Mouse (Mus musculus): Measurements from ENCODE around the gene Ppm1e. TPM values are rescaled to one million over a fixed set of nuclear protein-coding genes. Genes with fewer than 3 reads are reported as not detected.

The Ppm1e gene
- 3.6 and 4.2 TPM in 2 replicates for polyA plus RNA-seq (2012; rRNA removed)

DNA sequence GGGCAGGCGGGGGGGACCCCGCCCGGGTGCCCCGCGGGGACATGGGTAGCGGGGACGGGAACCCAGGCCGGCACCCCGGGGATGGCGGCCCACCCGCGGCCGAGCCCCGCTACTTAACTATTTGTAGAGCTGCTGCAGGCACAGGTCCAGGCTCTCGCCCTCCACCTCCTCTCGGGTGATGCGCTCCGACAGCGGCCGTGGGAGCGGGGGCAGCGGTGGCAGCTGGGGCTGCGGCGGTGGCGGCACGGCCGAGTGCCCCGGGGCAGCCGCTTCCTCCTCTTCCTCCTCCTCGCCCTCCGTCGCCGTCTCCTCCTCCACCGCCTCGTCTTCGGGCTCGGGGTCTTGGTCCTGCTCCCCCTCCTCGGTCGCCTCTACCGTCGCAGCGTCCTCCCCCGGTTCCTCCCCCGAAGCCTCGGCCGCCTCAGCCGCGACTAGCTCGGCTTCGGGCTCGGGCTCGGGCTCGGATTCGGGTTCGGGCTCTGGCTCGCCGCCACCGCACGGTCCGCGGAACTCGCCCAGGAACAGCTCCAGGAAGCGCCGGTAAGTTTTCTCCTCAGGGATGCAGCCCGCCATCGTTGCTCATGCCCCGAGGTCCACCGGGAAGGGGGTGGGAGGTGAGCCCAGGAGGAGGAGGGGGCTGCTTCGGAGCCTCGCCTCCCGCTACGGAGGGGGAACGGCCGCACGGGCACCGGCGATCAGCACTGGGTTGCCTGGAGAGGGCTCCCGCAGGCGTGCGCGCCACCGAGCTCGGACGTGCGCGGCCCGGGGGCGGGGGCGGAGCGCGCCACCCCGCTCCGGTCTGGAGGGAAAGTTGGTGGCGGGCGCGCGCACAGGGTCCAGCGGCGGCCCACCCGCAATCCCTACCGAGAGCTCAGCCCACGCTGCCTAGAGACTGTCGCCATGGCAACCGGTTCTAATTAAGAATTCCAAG is at the start of gene Ppm1e:
Ppm1e (minus strand) TSS at position 693 of the 931 bp plus-strand sequence.
- Histone ChIP-seq H3K4me3 (ENCODE audit: control insufficient read depth, insufficient read depth, low read length) (peak within 1 kb of the TSS; percentile 95), H3K4me1 (replicated peaks; ENCODE audit: control insufficient read depth, insufficient read depth, low read length) (peaks cover 5% of the 10 kb centered on the region), H3K36me3 (ENCODE audit: control insufficient read depth, insufficient read depth, low read length) (no peaks in the 10 kb centered on the region), H3K27ac (ENCODE audit: control insufficient read depth, insufficient read depth, low read length) (no peak within 1 kb of the TSS), H3K27me3 (ENCODE audit: control insufficient read depth, insufficient read depth, low read length) (no peaks in the 10 kb centered on the region)
- peak; percentile 84 for DNase-seq
- under 1% methylated on average over 100 of the region's 104 CpGs for WGBS
- no peak for TF ChIP-seq POLR2A (IDR thresholded peaks at IDR 0.05; ENCODE audit: control insufficient read depth, extremely low read depth, insufficient read depth, low read length, poor library complexity)

DNA sequence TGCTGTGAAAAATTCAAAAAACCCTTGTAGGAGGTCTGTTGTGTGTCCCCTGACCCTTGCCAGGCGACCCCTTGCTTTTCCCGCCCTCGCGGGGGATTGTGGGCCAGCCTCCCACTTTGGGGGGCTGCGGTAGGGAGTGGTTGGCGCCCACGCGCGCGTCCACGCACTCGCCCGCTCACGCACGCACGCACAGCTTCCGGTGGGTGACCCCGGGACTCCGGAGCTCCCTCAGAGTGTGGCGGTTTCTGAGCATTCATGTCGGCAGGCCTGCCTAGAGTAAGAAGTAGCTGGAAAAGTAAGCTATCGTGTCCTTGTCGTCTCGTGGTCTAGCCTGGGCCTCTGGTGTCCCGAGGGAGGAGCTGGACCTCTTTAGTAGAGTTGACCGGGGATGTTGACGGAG is 46.1 kb upstream of the Ppm1e start, which contains the start of the genes Rad51c and Tex14:
Rad51c (minus strand) TSS at position 79 of the 400 bp plus-strand sequence.
Tex14 (plus strand) TSS at position 190 of the 400 bp plus-strand sequence.
- peak within 1 kb of the TSS; percentile 61 for H3K27ac ChIP-seq (ENCODE audit: control insufficient read depth, insufficient read depth, low read length)
- WGBS, result 92% methylated on average over 27 of the region's 27 CpGs
- H3K4me1 ChIP-seq (replicated peaks; ENCODE audit: control insufficient read depth, insufficient read depth, low read length), result peaks cover 5% of the 10 kb centered on the region
- H3K4me3 ChIP-seq (ENCODE audit: control insufficient read depth, insufficient read depth, low read length), result peak within 1 kb of the TSS; percentile 54
- no peaks in the 10 kb centered on the region for H3K36me3 ChIP-seq (ENCODE audit: control insufficient read depth, insufficient read depth, low read length)
- TF ChIP-seq POLR2A (IDR thresholded peaks at IDR 0.05; ENCODE audit: control insufficient read depth, extremely low read depth, insufficient read depth, low read length, poor library complexity) (no peak), CTCF (IDR thresholded peaks at IDR 0.05; ENCODE audit: borderline replicate concordance, control insufficient read depth, extremely low read depth, insufficient read depth, low read length, poor library complexity) (no peak)
- no peaks in the 10 kb centered on the region for H3K27me3 ChIP-seq (ENCODE audit: control insufficient read depth, insufficient read depth, low read length)
- peak; percentile 31 for DNase-seq

DNA sequence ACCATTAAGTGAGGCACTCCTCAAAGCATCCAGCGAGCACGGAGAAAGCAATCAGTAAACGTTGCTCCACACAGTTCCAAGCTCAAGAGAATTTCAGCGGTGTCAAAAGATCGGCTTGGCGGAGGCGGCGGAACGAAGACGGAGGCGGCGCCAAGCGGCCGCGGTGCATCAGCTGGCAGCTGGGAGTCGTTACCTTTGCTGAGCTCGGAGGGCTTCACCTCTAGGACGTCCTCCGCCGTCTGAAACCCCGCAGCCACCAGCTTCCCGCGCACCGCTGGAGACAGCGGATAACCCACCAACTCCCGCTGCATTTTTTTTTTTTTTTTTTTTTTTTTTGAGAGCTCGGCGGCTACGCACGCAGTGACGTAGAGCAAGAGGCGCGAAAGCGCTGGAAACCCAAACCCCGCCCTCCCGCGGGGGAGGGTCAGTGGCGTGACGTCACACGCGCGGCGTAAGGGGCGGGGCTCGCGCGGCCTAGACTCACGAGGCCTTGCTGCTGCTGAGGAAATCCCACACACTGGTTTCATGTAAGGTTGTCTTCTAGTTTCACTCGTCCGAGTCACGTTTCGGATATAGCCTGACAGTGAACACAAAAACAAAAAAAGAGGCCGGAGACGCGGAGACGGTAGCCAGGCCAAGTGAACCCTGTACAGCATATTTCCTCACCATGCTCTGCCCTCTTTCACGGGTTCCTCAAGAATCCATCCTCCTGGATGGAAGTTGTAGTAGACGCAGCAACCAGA is 45.5 kb upstream of the Ppm1e start:
- Histone ChIP-seq H3K27ac (ENCODE audit: control insufficient read depth, insufficient read depth, low read length) (peak overlapping the region; percentile 61), H3K4me1 (replicated peaks; ENCODE audit: control insufficient read depth, insufficient read depth, low read length) (peaks cover 5% of the 10 kb centered on the region), H3K36me3 (ENCODE audit: control insufficient read depth, insufficient read depth, low read length) (no peaks in the 10 kb centered on the region), H3K27me3 (ENCODE audit: control insufficient read depth, insufficient read depth, low read length) (no peaks in the 10 kb centered on the region), H3K4me3 (ENCODE audit: control insufficient read depth, insufficient read depth, low read length) (peak overlapping the region; percentile 54)
- TF ChIP-seq POLR2A (IDR thresholded peaks at IDR 0.05; ENCODE audit: control insufficient read depth, extremely low read depth, insufficient read depth, low read length, poor library complexity), result peak; percentile 51
- no peak for TF ChIP-seq CTCF (IDR thresholded peaks at IDR 0.05; ENCODE audit: borderline replicate concordance, control insufficient read depth, extremely low read depth, insufficient read depth, low read length, poor library complexity)
- peak; percentile 99 for DNase-seq
- WGBS, result 3% methylated on average over 58 of the region's 58 CpGs

GRCm38 (mm10) chr11:87398402-87398801 is 39.6 kb upstream of the Ppm1e start:
- 100% methylated on average over 2 of the region's 2 CpGs for WGBS
- no peak for DNase-seq
- no peaks in the 10 kb centered on the region for H3K4me1 ChIP-seq (replicated peaks; ENCODE audit: control insufficient read depth, insufficient read depth, low read length)

GRCm38 (mm10) chr11:87393855-87394254 is 35.0 kb upstream of the Ppm1e start:
- no peak overlapping the region for H3K4me3 ChIP-seq (ENCODE audit: control insufficient read depth, insufficient read depth, low read length)
- WGBS, result 64% methylated on average over 1 of the region's 1 CpGs
- no peak overlapping the region for H3K27ac ChIP-seq (ENCODE audit: control insufficient read depth, insufficient read depth, low read length)
- DNase-seq, result peak; percentile 37
- no peaks in the 10 kb centered on the region for H3K4me1 ChIP-seq (replicated peaks; ENCODE audit: control insufficient read depth, insufficient read depth, low read length)
- no peaks in the 10 kb centered on the region for H3K27me3 ChIP-seq (ENCODE audit: control insufficient read depth, insufficient read depth, low read length)
- TF ChIP-seq CTCF (IDR thresholded peaks at IDR 0.05; ENCODE audit: borderline replicate concordance, control insufficient read depth, extremely low read depth, insufficient read depth, low read length, poor library complexity), result no peak
- TF ChIP-seq POLR2A (IDR thresholded peaks at IDR 0.05; ENCODE audit: control insufficient read depth, extremely low read depth, insufficient read depth, low read length, poor library complexity), result no peak
- H3K36me3 ChIP-seq (ENCODE audit: control insufficient read depth, insufficient read depth, low read length), result no peaks in the 10 kb centered on the region

More at GRCm38 (mm10) chr11:87398402-87398801, 39.6 kb upstream of the Ppm1e start:
- no peaks in the 10 kb centered on the region for H3K27me3 ChIP-seq (ENCODE audit: control insufficient read depth, insufficient read depth, low read length)
- TF ChIP-seq POLR2A (IDR thresholded peaks at IDR 0.05; ENCODE audit: control insufficient read depth, extremely low read depth, insufficient read depth, low read length, poor library complexity), result no peak
- no peak for TF ChIP-seq CTCF (IDR thresholded peaks at IDR 0.05; ENCODE audit: borderline replicate concordance, control insufficient read depth, extremely low read depth, insufficient read depth, low read length, poor library complexity)
- no peak overlapping the region for H3K4me3 ChIP-seq (ENCODE audit: control insufficient read depth, insufficient read depth, low read length)
- no peak overlapping the region for H3K27ac ChIP-seq (ENCODE audit: control insufficient read depth, insufficient read depth, low read length)
- H3K36me3 ChIP-seq (ENCODE audit: control insufficient read depth, insufficient read depth, low read length), result no peaks in the 10 kb centered on the region

DNA sequence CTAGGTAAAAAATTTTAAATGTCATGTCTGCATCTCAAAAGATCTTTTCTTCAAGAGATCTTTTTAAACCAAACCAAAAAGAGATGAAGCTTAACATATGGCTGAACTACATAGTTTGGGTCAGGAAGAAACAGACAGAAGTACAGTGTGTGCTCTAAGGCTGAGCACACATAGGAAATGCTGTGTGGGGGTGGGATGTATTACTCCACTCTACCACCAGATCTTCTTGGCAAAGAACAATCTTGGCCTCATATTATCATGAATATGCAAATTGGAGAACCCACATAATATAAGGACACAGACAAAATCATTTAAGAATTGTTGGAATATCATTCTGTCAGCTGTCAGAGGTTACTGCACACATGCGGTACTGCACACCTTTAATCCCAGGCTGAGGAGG is 26.9 kb upstream of the Ppm1e start:
- Histone ChIP-seq H3K36me3 (ENCODE audit: control insufficient read depth, insufficient read depth, low read length) (no peaks in the 10 kb centered on the region), H3K4me3 (ENCODE audit: control insufficient read depth, insufficient read depth, low read length) (no peak overlapping the region), H3K27ac (ENCODE audit: control insufficient read depth, insufficient read depth, low read length) (no peak overlapping the region), H3K4me1 (replicated peaks; ENCODE audit: control insufficient read depth, insufficient read depth, low read length) (no peaks in the 10 kb centered on the region), H3K27me3 (ENCODE audit: control insufficient read depth, insufficient read depth, low read length) (no peaks in the 10 kb centered on the region)
- no peak for DNase-seq
- TF ChIP-seq POLR2A (IDR thresholded peaks at IDR 0.05; ENCODE audit: control insufficient read depth, extremely low read depth, insufficient read depth, low read length, poor library complexity) (no peak), CTCF (IDR thresholded peaks at IDR 0.05; ENCODE audit: borderline replicate concordance, control insufficient read depth, extremely low read depth, insufficient read depth, low read length, poor library complexity) (no peak)
- 97% methylated on average over 1 of the region's 1 CpGs for WGBS

Data from thymus, adult 2 months (tissue).